Mouse (Mus musculus) left cerebral cortex, adult 2 months (tissue): ENCODE measurements around the gene Fgd1. TPM values are rescaled to one million over a fixed set of nuclear protein-coding genes. Genes with fewer than 3 reads are reported as not detected.

ENCODE experiments used
- DNase-seq, 2 experiments: peaks; one replicate each; pipeline ENCODE4 v3.0.0; 2021 to 2022; ENCODE audit warnings: low spot score in 2 of 2, mixed read lengths in 1 of 2; ENCODE audit errors: extremely low spot score in 1 of 2
- H3K27ac ChIP-seq: fragments of 200-600 bp; 2 replicates; pipeline ENCODE4 v1.8.1; 2022
- H3K4me3 ChIP-seq: fragments of 200-600 bp; 2 replicates; pipeline ENCODE4 v1.8.1; 2022
- CTCF ChIP-seq: fragments of 200-600 bp; IDR thresholded peaks from 2 replicates; pipeline ENCODE4 v1.8.1; 2022; ENCODE audit warnings: antibody characterized with exemption, mild to moderate bottlenecking, moderate library complexity
- intact Hi-C: fragments of 180-260 bp; cut with DNase I; formaldehyde crosslinking; loops from one replicate; pipeline ENCODE4 v1.15.1; 2025
- total RNA-seq, 2 experiments: library from RNA; stranded (reverse); gene quantifications; 2 replicates each; pipeline ENCODE4 v1.2.3; 2021

The Fgd1 gene
- total RNA-seq, 2 experiments from 2014 or later = 18.7 to 22.7 TPM

GRCm38 (mm10) chrX:151096171-151097058 lies 50.5 kb downstream of the Fgd1 start, which contains the start of gene Tsr2:
Gene Tsr2 (minus strand): TSS chrX:151096543.
- TF ChIP-seq CTCF = peak; percentile 15
- DNase-seq = peak; percentile 66 to 74
- Histone ChIP-seq H3K27ac (peak within 1 kb of the TSS; percentile 72), H3K4me3 (peak within 1 kb of the TSS; percentile 64)
- intact Hi-C loops = loop anchor here (10.0 kb wide), 1 partner anchor 442 kb away; the partner anchor contains the start of gene Tro

DNA sequence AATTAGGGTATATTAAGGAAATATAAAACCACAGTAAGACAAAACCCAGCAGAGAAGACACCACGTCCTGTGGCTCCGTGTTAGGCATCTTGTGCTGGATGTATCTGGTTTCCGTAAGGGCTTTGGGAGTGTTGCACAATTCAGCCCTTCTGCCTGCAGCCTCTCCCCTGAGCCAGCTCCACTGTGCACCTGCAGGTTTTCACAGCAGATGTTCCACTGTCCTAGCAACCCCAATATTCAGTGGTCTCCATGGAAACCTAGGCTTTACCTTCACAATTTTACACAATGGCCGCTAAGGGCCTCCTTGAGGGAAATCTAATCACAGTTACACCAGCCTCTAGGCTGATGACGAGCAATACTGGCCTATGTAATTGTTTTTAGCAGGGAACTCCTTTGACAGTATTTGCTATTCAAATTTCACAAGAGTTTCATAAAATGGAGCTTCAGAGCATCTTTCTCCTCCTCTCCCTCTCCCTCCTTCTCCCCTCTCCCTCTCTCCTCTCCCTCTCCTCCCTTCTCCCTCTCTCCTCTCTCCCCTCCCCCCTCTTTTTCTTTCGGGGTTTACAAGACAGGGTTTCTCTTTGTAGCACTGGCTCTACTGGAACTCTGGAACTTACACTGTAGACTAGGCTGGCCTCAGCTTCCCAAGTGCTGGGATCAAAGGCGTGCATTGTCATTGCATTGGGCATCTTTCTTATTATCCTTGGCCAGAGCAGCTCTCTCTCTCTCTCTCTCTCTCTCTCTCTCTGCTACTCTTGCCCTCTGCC lies 61.5 kb downstream of the Fgd1 start:
- intact Hi-C loops = no loop called here
- no peak overlapping the region for H3K27ac ChIP-seq
- DNase-seq = no peak
- no peak overlapping the region for H3K4me3 ChIP-seq
- TF ChIP-seq CTCF = no peak

- no peak for DNase-seq
- Histone ChIP-seq H3K27ac (no peak overlapping the region), H3K4me3 (no peak overlapping the region)
- intact Hi-C loops = loop anchor here (5.0 to 10.0 kb wide), 3 partner anchors 159 to 604 kb away; no protein-coding TSS in a partner anchor
- TF ChIP-seq CTCF = peak; percentile 60
Measured at GRCm38 (mm10) chrX:151116795-151117194, 70.8 kb downstream of the Fgd1 start.

DNA sequence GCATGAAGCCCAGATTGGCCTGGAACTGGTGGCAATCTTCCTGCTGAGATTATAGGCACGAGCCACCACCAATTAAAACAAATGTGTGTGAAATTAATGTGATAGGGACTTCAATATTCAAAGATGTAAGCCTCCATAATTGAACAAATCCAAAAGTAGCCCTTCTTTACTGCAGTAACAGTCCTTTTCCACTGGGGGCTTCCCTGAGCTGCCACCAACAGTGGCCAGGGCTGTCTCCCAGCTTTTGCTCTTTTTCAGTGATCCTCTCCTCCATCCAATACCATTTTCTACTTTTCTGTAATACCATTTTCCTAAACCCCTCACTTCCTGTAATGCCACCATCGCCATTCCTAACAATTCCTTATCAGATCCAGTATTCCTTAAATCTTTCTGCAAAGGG lies 71.5 kb downstream of the Fgd1 start:
- peak; percentile 65 for TF ChIP-seq CTCF
- H3K27ac ChIP-seq = no peak overlapping the region
- DNase-seq = no peak
- H3K4me3 ChIP-seq = no peak overlapping the region
- intact Hi-C loops = loop anchor here (5.0 to 10.0 kb wide), 3 partner anchors 160 to 605 kb away; no protein-coding TSS in a partner anchor

GRCm38 (mm10) chrX:151123933-151124332 lies 78.0 kb downstream of the Fgd1 start:
- TF ChIP-seq CTCF = no peak
- Histone ChIP-seq H3K27ac (no peak overlapping the region), H3K4me3 (no peak overlapping the region)
- DNase-seq = no peak
- intact Hi-C loops = no loop called here

DNA sequence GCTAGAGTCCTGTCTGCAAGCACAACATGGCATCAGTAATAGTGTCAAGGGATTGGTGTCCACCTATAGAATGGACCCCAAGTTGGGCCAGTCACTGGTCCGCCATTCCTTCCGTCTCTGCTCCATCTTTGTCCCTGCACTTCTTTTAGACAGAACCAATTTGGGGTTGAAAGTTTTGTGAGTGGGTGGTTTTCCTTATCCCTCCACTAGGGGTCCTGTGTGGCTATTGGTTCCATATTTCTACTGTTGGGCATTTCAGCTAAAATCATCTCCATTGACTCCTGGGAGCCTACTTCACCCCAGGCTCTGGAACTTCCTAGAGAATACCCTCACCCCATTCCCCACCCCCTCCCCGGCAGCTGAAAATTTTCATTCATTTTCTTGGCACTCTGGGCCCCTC lies 84.5 kb downstream of the Fgd1 start:
- intact Hi-C loops = loop anchor here (5.0 kb wide), 1 partner anchor 387 kb away; no protein-coding TSS in a partner anchor
- peak; percentile 9 for TF ChIP-seq CTCF
- H3K27ac ChIP-seq = no peak overlapping the region
- no peak overlapping the region for H3K4me3 ChIP-seq
- no peak for DNase-seq

GRCm38 (mm10) chrX:151132785-151133184 lies 86.8 kb downstream of the Fgd1 start:
- no peak for DNase-seq
- no peak overlapping the region for H3K4me3 ChIP-seq
- H3K27ac ChIP-seq = no peak overlapping the region
- intact Hi-C loops = loop anchor here (5.0 kb wide), 1 partner anchor 385 kb away; no protein-coding TSS in a partner anchor
- peak; percentile 51 for TF ChIP-seq CTCF

Other genes with a start within 250 kb of the Fgd1 start
- gene Maged2, start 231.8 kb upstream of the Fgd1 start, total RNA-seq = 10 to 100 TPM; 42.6 to 49.5 TPM
- 100 to 1,000 TPM; 182 to 201 TPM for gene Gnl3l, start 28.8 kb upstream of the Fgd1 start, total RNA-seq
- gene Tsr2, start 50.4 kb downstream of the Fgd1 start, total RNA-seq = 10 to 100 TPM; 71.9 to 79.8 TPM
- gene Wnk3, start 151.9 kb downstream of the Fgd1 start, total RNA-seq = 10 to 100 TPM; 46.3 to 49.7 TPM